Mouse (Mus musculus): Measurements from ENCODE around the gene Mael.

The Mael gene

DNA sequence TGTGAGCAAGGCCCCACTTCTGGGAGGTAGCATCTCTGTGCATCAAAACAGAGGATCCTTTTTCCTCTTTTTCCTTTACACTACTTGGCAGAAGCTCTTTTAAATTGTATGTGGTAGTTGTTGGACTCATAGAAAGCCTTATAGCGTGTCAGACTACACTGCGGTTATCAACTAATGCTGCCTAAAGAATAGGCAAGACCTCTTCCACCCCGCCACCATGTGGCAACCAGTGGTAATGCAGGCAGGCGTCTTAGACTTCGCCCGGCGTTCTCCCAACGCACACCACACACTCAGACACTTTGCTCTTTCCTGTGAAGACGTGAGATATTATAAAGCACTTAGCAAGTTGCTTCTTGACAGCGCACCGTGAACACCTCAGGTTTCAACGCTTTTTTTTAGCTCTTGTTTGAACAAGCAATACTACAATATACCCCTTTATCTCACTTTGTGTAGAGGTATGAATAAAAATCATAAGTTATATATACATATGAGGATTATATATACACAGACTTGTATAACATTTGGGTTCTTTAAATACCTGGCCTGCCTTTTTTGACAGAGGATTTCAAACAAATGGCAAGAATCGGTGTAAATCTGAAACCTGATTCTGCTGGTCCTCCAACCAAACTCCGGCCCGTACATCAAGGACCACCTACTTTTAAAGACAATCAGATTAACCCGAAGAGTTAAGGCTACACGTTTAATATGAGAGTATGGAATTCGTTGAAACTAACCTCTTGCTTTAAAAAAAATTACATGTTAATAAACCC lies 85.0 kb downstream of the Mael start:
- peak; percentile 97 for DNase-seq (ENCODE audit: low spot score)

- no peak for DNase-seq (ENCODE audit: low spot score)
These were observed 86.5 kb downstream of the Mael start for GRCm38 (mm10) chr1:166152034-166152433.

GRCm38 (mm10) chr1:166151341-166151740 lies 87.2 kb downstream of the Mael start:
- no peak for DNase-seq (ENCODE audit: low spot score)

All from testis, postnatal 10 days (tissue).